Mouse (Mus musculus) gastrocnemius, adult 8-10 months (tissue): ENCODE data around the gene Olfr608. TPM values are rescaled to one million over a fixed set of nuclear protein-coding genes. Genes with fewer than 3 reads are reported as not detected.
"Not testable (repeated sequence)": the region's sequence is repeated elsewhere in the genome, so short reads cannot be mapped to it uniquely, and the experiment has no call there.

Experiments
- DNase-seq, 2 experiments: peaks; one replicate each; pipeline ENCODE4 v3.0.0; 2022; ENCODE audit warnings: low spot score in 2 of 2
- total RNA-seq, 4 experiments: library from RNA; stranded (reverse); gene quantifications; 2 replicates each; pipeline ENCODE4 v1.2.4; 2022

Gene Olfr608
- not detected for total RNA-seq

- no peak for DNase-seq
These were observed at the start of gene Olfr608 for GRCm38 (mm10) chr7:103469577-103469976. Gene Olfr608 (plus strand): TSS chr7:103469877.

GRCm38 (mm10) chr7:103445339-103445738 lies 24.3 kb upstream of the Olfr608 start, which contains the start of gene Olfr605:
Gene Olfr605 (minus strand): TSS chr7:103445439.
- DNase-seq: no peak

- no peak for DNase-seq
These were observed 20.9 kb upstream of the Olfr608 start, which contains the start of gene Olfr606 for GRCm38 (mm10) chr7:103448746-103449145. Gene Olfr606 (plus strand): TSS chr7:103449046.

GRCm38 (mm10) chr7:103460590-103460989 lies 9.1 kb upstream of the Olfr608 start:
- DNase-seq: no peak

- DNase-seq: not testable (repeated sequence)
These were observed 7.4 kb downstream of the Olfr608 start for GRCm38 (mm10) chr7:103477106-103477505.

- DNase-seq: no peak
These were observed 28.3 kb downstream of the Olfr608 start, which contains the start of gene Olfr609 for GRCm38 (mm10) chr7:103497962-103498361. Gene Olfr609 (minus strand): TSS chr7:103498062.

- no peak for DNase-seq
These were observed 42.3 kb downstream of the Olfr608 start, which contains the start of gene Olfr610 for GRCm38 (mm10) chr7:103512022-103512421. Gene Olfr610 (minus strand): TSS chr7:103512122.

- not testable (repeated sequence) for DNase-seq
These were observed 51.1 kb downstream of the Olfr608 start, which contains the start of gene Olfr611 for GRCm38 (mm10) chr7:103520746-103521145. Gene Olfr611 (minus strand): TSS chr7:103520846.

Other genes starting within 250 kb of the Olfr608 start
- gene Usp17ld, start 217.4 kb upstream of the Olfr608 start, total RNA-seq: not detected
- gene Olfr596, start 164.2 kb upstream of the Olfr608 start, total RNA-seq: not detected
- not detected for gene Olfr597, start 153.6 kb upstream of the Olfr608 start, total RNA-seq
- gene Olfr598, start 146.3 kb upstream of the Olfr608 start, total RNA-seq: not detected
- not detected for gene Olfr599, start 134.0 kb upstream of the Olfr608 start, total RNA-seq
- not detected for gene Olfr600, start 120.2 kb upstream of the Olfr608 start, total RNA-seq
- gene Olfr601, start 107.2 kb upstream of the Olfr608 start, total RNA-seq: not detected
- not detected for gene Olfr603, start 83.7 kb upstream of the Olfr608 start, total RNA-seq
- not detected for gene Usp17lc, start 54.8 kb upstream of the Olfr608 start, total RNA-seq
- not detected for gene Olfr605, start 24.4 kb upstream of the Olfr608 start, total RNA-seq
- not detected for gene Olfr606, start 20.8 kb upstream of the Olfr608 start, total RNA-seq
- not detected for gene Olfr607, start 5.7 kb upstream of the Olfr608 start, total RNA-seq
- not detected for gene Olfr609, start 28.2 kb downstream of the Olfr608 start, total RNA-seq
- gene Olfr610, start 42.2 kb downstream of the Olfr608 start, total RNA-seq: not detected
- gene Olfr611, start 51.0 kb downstream of the Olfr608 start, total RNA-seq: not detected
- not detected for gene Olfr612, start 72.8 kb downstream of the Olfr608 start, total RNA-seq
- not detected for gene Olfr613, start 78.2 kb downstream of the Olfr608 start, total RNA-seq
- gene Olfr615, start 86.2 kb downstream of the Olfr608 start, total RNA-seq: not detected
- not detected for gene Olfr616, start 99.3 kb downstream of the Olfr608 start, total RNA-seq
- not detected for gene Olfr617, start 103.2 kb downstream of the Olfr608 start, total RNA-seq
- not detected for gene Olfr618, start 120.2 kb downstream of the Olfr608 start, total RNA-seq
- gene Olfr619, start 130.7 kb downstream of the Olfr608 start, total RNA-seq: not detected
- gene Olfr620, start 142.7 kb downstream of the Olfr608 start, total RNA-seq: not detected
- gene Olfr622, start 172.8 kb downstream of the Olfr608 start, total RNA-seq: not detected
- not detected for gene Olfr623, start 193.8 kb downstream of the Olfr608 start, total RNA-seq
- gene Olfr624, start 201.3 kb downstream of the Olfr608 start, total RNA-seq: not detected
- not detected for gene Olfr625-ps1, start 212.8 kb downstream of the Olfr608 start, total RNA-seq
- not detected for gene Olfr243, start 244.8 kb downstream of the Olfr608 start, total RNA-seq